Mouse (Mus musculus): ENCODE data around the gene Cdca7l. TPM values are rescaled to one million over a fixed set of nuclear protein-coding genes. Genes with fewer than 3 reads are reported as not detected.
"Not testable (repeated sequence)": the region's sequence is repeated elsewhere in the genome, so short reads cannot be mapped to it uniquely, and the experiment has no call there.

Gene Cdca7l
- total RNA-seq, 2 experiments from 2014 or later: 0.56 TPM; not detected in 1

GRCm38 (mm10) chr12:117862655-117863054, 58.6 kb downstream of the Cdca7l start:
- no peak for DNase-seq

GRCm38 (mm10) chr12:117867708-117868564, 63.8 kb downstream of the Cdca7l start:
- DNase-seq: no peak

- no peak for DNase-seq
Measured at GRCm38 (mm10) chr12:117872265-117872664, 68.2 kb downstream of the Cdca7l start.

GRCm38 (mm10) chr12:117878341-117878740, 74.3 kb downstream of the Cdca7l start:
- DNase-seq: no peak

- DNase-seq: no peak
Measured at GRCm38 (mm10) chr12:117884627-117885026, 80.5 kb downstream of the Cdca7l start.

GRCm38 (mm10) chr12:117887422-117887821, 83.3 kb downstream of the Cdca7l start:
- DNase-seq: no peak

GRCm38 (mm10) chr12:117900798-117901197, 96.7 kb downstream of the Cdca7l start:
- not testable (repeated sequence) for DNase-seq

- DNase-seq: not testable (repeated sequence)
Measured at GRCm38 (mm10) chr12:117901352-117901751, 97.3 kb downstream of the Cdca7l start.

GRCm38 (mm10) chr12:117903671-117904070, 99.6 kb downstream of the Cdca7l start:
- no peak for DNase-seq

GRCm38 (mm10) chr12:117905232-117905840, 101.2 kb downstream of the Cdca7l start:
- not testable (repeated sequence) for DNase-seq

- no peak for DNase-seq
Measured at GRCm38 (mm10) chr12:117911396-117911795, 107.3 kb downstream of the Cdca7l start.

GRCm38 (mm10) chr12:117914613-117915245, 110.6 kb downstream of the Cdca7l start:
- DNase-seq: no peak

- no peak for DNase-seq
Measured at GRCm38 (mm10) chr12:117915826-117916588, 111.9 kb downstream of the Cdca7l start.
